Mouse (Mus musculus): ENCODE measurements around the gene Plcxd2. TPM values are rescaled to one million over a fixed set of nuclear protein-coding genes. Genes with fewer than 3 reads are reported as not detected.

The Plcxd2 gene
- 0.57 TPM in 1 of 2 replicates, not detected in the other for total RNA-seq (2014; fragmentation: Nextera tagmentation)
- 0.75 and 1.8 TPM in 2 replicates for total RNA-seq (2017)

DNA sequence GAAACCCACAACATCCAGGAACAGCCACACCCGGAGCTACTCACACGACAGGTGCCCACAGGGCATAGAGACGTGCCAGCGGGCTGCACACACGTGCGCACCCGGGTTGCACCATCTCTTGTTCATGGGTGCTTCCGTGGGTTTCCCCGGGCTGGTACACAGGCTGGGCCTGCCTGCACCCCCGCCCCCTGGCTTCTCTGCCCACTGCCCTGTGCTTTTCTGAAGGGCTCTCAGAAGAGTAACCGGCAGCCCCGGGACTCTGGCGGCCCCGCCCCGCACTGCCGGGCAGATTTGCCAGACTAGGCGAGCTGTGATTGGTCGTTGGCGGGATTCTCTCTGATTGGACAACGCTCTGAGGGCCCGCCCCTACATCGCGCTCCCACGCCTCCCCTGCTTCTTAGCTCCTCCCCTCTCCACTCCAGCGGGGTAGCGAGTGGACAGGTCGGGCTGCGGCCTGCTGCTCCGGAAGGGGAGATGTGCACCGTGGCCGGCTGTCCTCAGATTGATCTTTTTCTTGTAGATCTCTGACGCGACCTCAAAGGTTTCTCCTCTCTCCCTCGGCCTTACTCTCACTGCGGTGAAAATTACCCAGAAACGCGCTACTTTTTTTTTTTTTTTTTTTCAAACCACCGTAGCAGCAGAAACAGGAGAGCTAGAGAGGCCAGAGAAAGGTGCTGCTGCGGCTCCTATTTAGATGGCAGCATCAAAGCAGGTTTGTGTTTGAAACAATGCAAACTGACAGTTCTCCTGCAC, at the start of gene Plcxd2:
TSS of gene Plcxd2 (minus strand) at position 66 of the 753 bp plus-strand sequence.
- ATAC-seq (replicated peaks; ENCODE audit: low FRiP score, low TSS enrichment, poor library complexity, severe bottlenecking) = peak; percentile 100

DNA sequence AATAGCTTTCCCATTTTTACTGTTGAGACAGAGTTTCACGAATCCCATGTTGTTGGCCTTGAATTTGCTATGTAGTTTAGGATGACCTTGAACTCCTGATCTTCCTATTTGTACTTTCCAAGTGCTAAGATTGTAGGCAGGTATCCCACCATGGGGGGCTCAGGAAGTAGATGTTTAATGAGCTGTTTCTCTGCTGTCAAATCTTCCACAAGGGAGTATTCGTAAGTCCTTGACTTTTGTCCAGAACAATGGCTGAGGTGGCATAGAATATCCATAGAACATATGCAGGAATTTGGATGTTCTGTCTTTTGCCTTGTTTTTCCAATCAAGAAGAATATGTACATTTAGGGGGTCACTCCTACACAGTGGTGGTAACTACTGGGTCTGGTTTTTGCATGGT, 36.9 kb upstream of the Plcxd2 start:
- ATAC-seq (replicated peaks; ENCODE audit: low FRiP score, low TSS enrichment, poor library complexity, severe bottlenecking) = no peak

GRCm38 (mm10) chr16:46036261-46036660, 26.2 kb upstream of the Plcxd2 start:
- no peak for ATAC-seq (replicated peaks; ENCODE audit: low FRiP score, low TSS enrichment, poor library complexity, severe bottlenecking)

DNA sequence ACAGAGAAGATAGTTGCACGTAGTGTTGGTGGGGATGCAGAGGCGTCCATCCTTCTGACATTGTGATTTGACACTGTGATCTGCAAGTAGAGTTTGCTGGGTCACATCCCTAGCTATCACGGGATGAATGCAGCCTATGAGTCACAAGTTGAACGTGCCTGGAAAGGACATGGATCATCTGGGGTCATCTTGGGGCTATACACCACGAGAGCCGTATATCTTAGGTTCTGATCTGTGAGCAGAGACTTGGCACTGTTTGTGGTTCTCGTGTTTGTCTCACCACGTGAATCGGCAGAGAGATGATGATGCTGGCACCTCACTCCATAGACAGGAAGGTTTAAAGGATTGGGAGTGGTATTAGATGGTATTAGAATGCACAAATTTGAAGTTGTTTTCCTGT, 23.9 kb upstream of the Plcxd2 start:
- no peak for ATAC-seq (replicated peaks; ENCODE audit: low FRiP score, low TSS enrichment, poor library complexity, severe bottlenecking)

DNA sequence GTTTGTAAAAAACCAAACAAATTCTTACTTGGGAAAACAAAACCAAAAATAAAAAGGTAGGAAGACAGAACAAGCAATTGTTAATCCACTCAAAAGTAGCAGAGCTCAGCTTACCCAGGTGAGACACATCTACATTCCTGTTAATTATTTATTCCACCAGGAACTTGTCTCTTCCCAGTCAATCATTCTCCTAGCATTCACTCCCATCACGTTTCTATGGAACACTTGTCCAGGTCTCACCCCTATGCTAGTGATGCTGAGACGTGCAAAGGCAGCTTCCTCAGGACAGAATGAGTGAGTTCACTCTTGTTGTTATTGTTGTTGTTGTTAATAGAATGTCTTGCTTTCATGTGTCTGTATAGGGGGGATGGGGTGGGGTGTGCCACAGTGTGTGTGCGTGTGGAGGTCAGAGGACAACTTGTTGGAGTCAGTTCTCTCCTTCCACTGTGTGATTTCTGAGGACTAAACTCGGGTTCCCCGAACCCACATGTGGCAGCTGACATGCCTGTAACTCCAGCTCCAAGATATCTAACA, 13.0 kb upstream of the Plcxd2 start:
- ATAC-seq (replicated peaks; ENCODE audit: low FRiP score, low TSS enrichment, poor library complexity, severe bottlenecking) = no peak

- peak; percentile 98 for ATAC-seq (replicated peaks; ENCODE audit: low FRiP score, low TSS enrichment, poor library complexity, severe bottlenecking)
These were observed 12.3 kb upstream of the Plcxd2 start for GRCm38 (mm10) chr16:46022189-46022928.

GRCm38 (mm10) chr16:46021302-46021701, 11.3 kb upstream of the Plcxd2 start:
- no peak for ATAC-seq (replicated peaks; ENCODE audit: low FRiP score, low TSS enrichment, poor library complexity, severe bottlenecking)

DNA sequence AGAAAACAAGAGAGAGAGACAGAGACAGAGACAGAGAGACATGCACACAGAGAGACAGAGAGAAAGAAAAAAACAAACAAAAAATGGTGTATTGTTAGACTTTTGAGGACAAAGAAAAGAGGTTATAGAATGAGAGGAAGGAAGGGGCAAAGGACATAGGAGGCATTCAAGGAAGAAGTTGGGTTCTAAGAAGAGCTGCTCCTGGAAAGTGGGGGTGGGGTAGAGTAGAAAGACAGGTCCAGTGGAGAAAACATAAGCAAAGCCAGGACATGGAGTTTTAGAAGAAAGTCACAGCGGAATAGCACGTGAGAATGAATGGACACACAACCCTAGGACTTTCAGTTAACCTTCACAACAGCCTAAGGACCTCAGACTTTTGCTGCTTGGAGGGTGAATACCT, 10.4 kb upstream of the Plcxd2 start:
- ATAC-seq (replicated peaks; ENCODE audit: low FRiP score, low TSS enrichment, poor library complexity, severe bottlenecking) = no peak

DNA sequence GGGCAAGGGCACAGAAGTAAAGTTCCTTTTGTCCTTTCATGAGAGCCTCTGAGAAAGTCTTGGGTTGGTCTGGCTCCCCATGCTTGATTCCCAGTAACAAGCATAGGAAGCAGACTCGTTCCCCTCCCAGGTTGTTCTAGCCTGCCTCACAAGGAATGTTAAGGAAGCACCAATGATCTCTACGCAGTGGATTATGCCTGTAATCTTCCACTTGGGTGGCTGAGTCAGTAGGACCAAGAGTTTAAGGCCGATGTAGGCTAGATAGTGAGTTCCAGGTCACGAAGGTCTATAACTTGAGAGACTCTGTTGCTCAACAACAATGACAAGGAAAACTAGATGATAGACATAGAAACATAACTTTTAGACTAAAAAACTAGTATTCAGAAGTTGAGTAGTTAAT, 9.8 kb upstream of the Plcxd2 start:
- no peak for ATAC-seq (replicated peaks; ENCODE audit: low FRiP score, low TSS enrichment, poor library complexity, severe bottlenecking)

GRCm38 (mm10) chr16:46019359-46019758, 9.3 kb upstream of the Plcxd2 start:
- ATAC-seq (replicated peaks; ENCODE audit: low FRiP score, low TSS enrichment, poor library complexity, severe bottlenecking) = no peak

GRCm38 (mm10) chr16:46011696-46012095, 1.7 kb upstream of the Plcxd2 start:
- ATAC-seq (replicated peaks; ENCODE audit: low FRiP score, low TSS enrichment, poor library complexity, severe bottlenecking) = no peak

DNA sequence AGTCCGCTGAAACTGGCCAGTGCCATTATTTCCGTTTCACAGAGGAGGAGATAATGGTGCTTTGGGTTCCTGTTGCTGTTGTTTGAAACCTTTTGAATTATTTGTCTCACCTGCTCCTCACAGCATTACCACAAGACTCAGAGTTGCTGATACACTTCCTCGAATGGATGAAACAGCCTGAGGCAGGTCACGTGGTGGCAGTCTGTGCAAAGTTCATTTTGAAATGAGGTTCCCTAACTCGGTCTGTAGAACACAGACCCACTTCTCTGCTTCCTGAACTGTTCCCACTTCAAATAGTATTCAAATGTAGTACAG, 845 bp upstream of the Plcxd2 start:
- ATAC-seq (replicated peaks; ENCODE audit: low FRiP score, low TSS enrichment, poor library complexity, severe bottlenecking) = 0 out of 2 replicates have a peak, but pooled peaks have one; percentile 6

DNA sequence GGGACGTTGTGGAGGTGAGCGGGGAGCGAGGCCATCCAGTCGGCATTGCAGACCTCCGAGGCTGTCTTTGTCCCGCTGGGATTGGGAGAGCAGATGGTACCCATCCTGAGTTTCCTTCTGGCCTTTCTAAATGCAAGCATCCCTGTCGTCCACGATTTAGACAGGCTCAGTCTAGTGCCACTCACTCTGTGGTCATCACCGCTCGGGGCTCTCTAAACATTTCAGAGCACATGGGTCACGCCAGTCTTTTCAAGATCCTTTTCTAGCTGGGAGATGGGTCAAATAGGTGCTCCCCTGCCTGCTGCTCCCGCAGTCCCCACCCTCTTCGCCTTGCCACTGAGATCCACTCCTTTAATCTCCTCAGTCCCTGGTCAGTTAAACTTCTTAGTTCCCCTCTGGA, 301 bp downstream of the Plcxd2 start:
- ATAC-seq (replicated peaks; ENCODE audit: low FRiP score, low TSS enrichment, poor library complexity, severe bottlenecking) = peak; percentile 29; the same call in 1 of the 2 replicates

- no peak for ATAC-seq (replicated peaks; ENCODE audit: low FRiP score, low TSS enrichment, poor library complexity, severe bottlenecking)
These were observed 1.3 kb downstream of the Plcxd2 start for GRCm38 (mm10) chr16:46008766-46009165.

DNA sequence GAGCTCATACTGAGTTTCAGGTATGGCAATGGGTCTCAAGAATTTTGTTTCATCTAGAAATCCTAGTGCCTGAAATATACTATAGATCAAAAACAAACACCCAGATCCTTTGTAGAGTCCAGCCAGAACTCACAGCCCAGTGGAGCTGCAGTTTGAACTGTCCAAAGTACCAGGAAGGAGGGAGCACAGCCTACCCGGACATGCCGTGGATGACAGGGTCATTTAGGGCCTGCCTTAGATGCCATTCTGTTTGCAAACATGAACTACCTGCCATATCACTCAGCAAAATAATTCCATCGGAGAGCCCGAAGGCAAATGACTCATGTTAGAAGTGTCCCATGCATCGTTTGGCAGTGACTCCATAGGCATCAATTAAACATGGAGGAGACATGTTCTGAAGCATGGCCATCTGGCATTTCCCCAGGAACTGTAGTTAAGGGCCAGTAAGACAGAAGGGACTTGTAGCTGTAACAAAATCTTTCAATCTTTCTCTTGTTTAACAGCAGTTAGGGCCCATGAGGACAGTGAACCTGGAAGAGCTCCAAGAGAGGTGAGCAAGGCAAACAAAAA, 1.9 kb downstream of the Plcxd2 start:
- ATAC-seq (replicated peaks; ENCODE audit: low FRiP score, low TSS enrichment, poor library complexity, severe bottlenecking) = no peak

DNA sequence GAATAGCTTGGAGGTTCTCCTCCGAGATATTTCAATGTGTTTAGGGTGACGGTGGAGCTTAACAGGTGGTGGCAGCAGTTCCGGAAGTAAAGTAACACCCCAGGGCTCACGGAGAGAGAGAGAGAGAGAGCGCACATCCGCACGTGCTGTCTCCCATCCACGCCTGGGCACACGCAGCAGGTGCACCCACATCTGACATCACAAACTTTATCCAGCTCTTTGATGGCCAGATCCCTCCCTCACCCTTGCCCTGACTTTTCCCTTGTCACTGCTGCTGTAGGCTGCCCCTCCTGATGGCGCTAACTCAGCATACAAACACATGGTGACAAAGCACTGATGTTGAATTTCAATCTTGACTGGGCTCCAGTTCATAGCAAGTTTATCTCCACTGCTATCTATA, 3.8 kb downstream of the Plcxd2 start:
- ATAC-seq (replicated peaks; ENCODE audit: low FRiP score, low TSS enrichment, poor library complexity, severe bottlenecking) = no peak

- ATAC-seq (replicated peaks; ENCODE audit: low FRiP score, low TSS enrichment, poor library complexity, severe bottlenecking) = no peak
These were observed 8.4 kb downstream of the Plcxd2 start for GRCm38 (mm10) chr16:46001550-46002166.

- no peak for ATAC-seq (replicated peaks; ENCODE audit: low FRiP score, low TSS enrichment, poor library complexity, severe bottlenecking)
These were observed 9.0 kb downstream of the Plcxd2 start for GRCm38 (mm10) chr16:46000976-46001375.

- ATAC-seq (replicated peaks; ENCODE audit: low FRiP score, low TSS enrichment, poor library complexity, severe bottlenecking) = no peak
These were observed 10.4 kb downstream of the Plcxd2 start for GRCm38 (mm10) chr16:45999374-46000191.

Measured in megakaryocyte-erythroid progenitor cell, adult 5-6 weeks (primary cell).